Mouse (Mus musculus) kidney, adult 2 months (tissue): Measurements from ENCODE around the gene Jkamp.

Experiments used
- CTCF ChIP-seq: fragments of 200-500 bp; conservative IDR thresholded peaks from 2 replicates; pipeline ENCODE4 v1.5.1; 2011; ENCODE audit warnings: low read depth, mild to moderate bottlenecking, control low read depth, low read length, moderate library complexity, mixed read lengths; ENCODE audit not compliant: insufficient read depth, insufficient read length
- POLR2A ChIP-seq: fragments of 200-500 bp; IDR thresholded peaks from one replicate; pipeline ENCODE4 v1.6.1; 2011; ENCODE audit warnings: low read depth, low read length, control low read depth

- TF ChIP-seq POLR2A (no peak), CTCF (peak; percentile 32)
These were observed 37.9 kb upstream of the Jkamp start for GRCm38 (mm10) chr12:72047513-72047912.
